Mouse (Mus musculus) cortical plate, adult 2 months (tissue): Measurements from ENCODE around the gene Mettl25.

Source experiments
- CTCF ChIP-seq: fragments of 200-500 bp; IDR thresholded peaks from 2 replicates; pipeline ENCODE4 v1.5.1; 2011; ENCODE audit warnings: mild to moderate bottlenecking, control low read depth, low read length; ENCODE audit not compliant: insufficient read depth; ENCODE audit errors: extremely low read depth
- POLR2A ChIP-seq: fragments of 200-500 bp; IDR thresholded peaks from 2 replicates; pipeline ENCODE4 v1.6.1; 2011; ENCODE audit warnings: mild to moderate bottlenecking, low read length, control low read depth; ENCODE audit not compliant: insufficient read depth; ENCODE audit errors: extremely low read depth

GRCm38 (mm10) chr10:105714844-105715243 is 126.3 kb downstream of the Mettl25 start:
- TF ChIP-seq CTCF = peak; percentile 47; the same call in 1 of the 2 replicates
- no peak for TF ChIP-seq POLR2A
